Mouse (Mus musculus) ES-Bruce4 (cell line): ENCODE measurements around the gene Ldah. TPM values are rescaled to one million over a fixed set of nuclear protein-coding genes. Genes with fewer than 3 reads are reported as not detected.

Experiments used
- H3K27ac ChIP-seq: 2 replicates; pipeline ENCODE4 v1.5.1; 2012; ENCODE audit warnings: low read length, inconsistent platforms; ENCODE audit not compliant: insufficient read depth
- H3K27me3 ChIP-seq: 2 replicates; pipeline ENCODE4 v1.6.1; 2012; ENCODE audit warnings: mild to moderate bottlenecking, low read length, inconsistent platforms; ENCODE audit not compliant: control insufficient read depth, poor library complexity, insufficient read depth, severe bottlenecking
- H3K36me3 ChIP-seq: 2 replicates; pipeline ENCODE4 v1.6.1; 2012; ENCODE audit warnings: inconsistent platforms, mild to moderate bottlenecking, low read length, moderate library complexity; ENCODE audit not compliant: control insufficient read depth, poor library complexity, insufficient read depth, severe bottlenecking
- H3K4me1 ChIP-seq: one replicate; pipeline ENCODE4 v1.8.1; 2011; ENCODE audit warnings: low read length; ENCODE audit not compliant: control insufficient read depth, insufficient read depth
- H3K4me3 ChIP-seq: 2 replicates; pipeline ENCODE4 v1.5.1; 2011; ENCODE audit warnings: low read depth, mild to moderate bottlenecking, low read length
- H3K9ac ChIP-seq: 2 replicates; pipeline ENCODE4 v1.6.1; 2012; ENCODE audit warnings: low read depth, mild to moderate bottlenecking, inconsistent platforms; ENCODE audit not compliant: poor library complexity, severe bottlenecking
- H3K9me3 ChIP-seq: replicated peaks from 2 replicates; pipeline ENCODE4 v1.6.1; 2012; ENCODE audit warnings: mild to moderate bottlenecking, low read length, inconsistent platforms; ENCODE audit not compliant: control insufficient read depth, poor library complexity, insufficient read depth, severe bottlenecking
- CTCF ChIP-seq: IDR thresholded peaks from one replicate; pipeline ENCODE4 v1.8.1; 2011; ENCODE audit warnings: low read depth, low read length
- EP300 ChIP-seq: IDR thresholded peaks from 2 replicates; pipeline ENCODE4 v1.6.1; 2011; ENCODE audit warnings: low read depth, low read length; ENCODE audit not compliant: insufficient read depth
- POLR2A ChIP-seq: IDR thresholded peaks from one replicate; pipeline ENCODE4 v1.8.1; 2011; ENCODE audit warnings: low read length; ENCODE audit not compliant: insufficient read depth
- polyA plus RNA-seq: library from polyadenylated mRNA; stranded (reverse); fragments of >200 nt; gene quantifications from 2 replicates; pipeline ENCODE4 v1.2.4, GENCODE M21; 2011; ENCODE audit warnings: low read depth; ENCODE audit not compliant: missing spikeins, insufficient read depth, insufficient read length

Ldah gene
- polyA plus RNA-seq, 1 experiment: 57.3 TPM

DNA sequence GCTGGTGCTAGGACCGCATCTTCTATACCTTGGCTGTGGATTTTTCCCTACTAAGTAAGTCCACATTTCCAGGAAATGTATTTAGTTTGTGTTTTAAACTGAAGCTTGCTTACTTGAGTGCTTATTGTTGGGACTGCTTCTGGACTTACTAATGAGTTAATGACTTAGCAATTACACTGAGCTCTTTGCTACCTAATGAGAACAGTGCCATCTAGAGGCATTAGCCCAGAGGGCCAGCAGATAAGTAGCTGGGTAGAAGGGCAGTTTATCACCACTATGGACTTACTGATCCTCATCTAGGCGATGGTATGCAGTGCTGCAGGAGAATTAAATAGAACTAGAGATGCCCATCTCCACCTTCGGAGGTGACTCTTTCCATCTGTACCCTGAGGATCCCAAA lies 24.8 kb downstream of the Ldah start:
- Histone ChIP-seq H3K4me1 (no peaks in the 10 kb centered on the region), H3K27me3 (no peaks in the 10 kb centered on the region), H3K9me3 (no peaks in the 10 kb centered on the region), H3K36me3 (peaks cover 5% of the 10 kb centered on the region), H3K4me3 (no peak overlapping the region), H3K9ac (no peak overlapping the region), H3K27ac (no peak overlapping the region)
- no peak for TF ChIP-seq POLR2A
- TF ChIP-seq CTCF: no peak
- no peak for TF ChIP-seq EP300

DNA sequence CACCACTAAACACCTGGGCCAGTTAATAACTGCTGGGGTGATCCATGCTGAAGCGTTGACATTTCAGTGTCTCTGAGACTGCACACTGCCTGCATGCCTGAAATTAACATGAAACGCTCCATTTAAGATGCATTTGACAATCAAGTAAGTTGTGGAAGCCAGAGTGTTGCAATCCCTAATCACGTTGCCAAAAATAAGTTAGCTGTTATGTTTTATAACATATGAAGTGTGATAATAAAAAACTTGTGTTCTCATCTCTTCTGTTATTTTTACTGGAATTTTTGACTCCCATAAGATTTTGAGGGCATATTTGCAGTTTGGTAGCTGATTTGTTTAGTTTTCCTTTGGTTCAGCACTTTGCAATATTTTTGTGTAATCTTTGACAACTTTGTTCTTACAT lies 34.3 kb downstream of the Ldah start:
- no peaks in the 10 kb centered on the region for H3K27me3 ChIP-seq
- no peak overlapping the region for H3K4me3 ChIP-seq
- H3K9me3 ChIP-seq: no peaks in the 10 kb centered on the region
- no peak overlapping the region for H3K27ac ChIP-seq
- H3K9ac ChIP-seq: no peak overlapping the region
- TF ChIP-seq POLR2A (no peak), CTCF (no peak), EP300 (no peak)
- H3K36me3 ChIP-seq: peaks cover 2% of the 10 kb centered on the region; the same call in 1 of the 2 replicates
- H3K4me1 ChIP-seq: no peaks in the 10 kb centered on the region

DNA sequence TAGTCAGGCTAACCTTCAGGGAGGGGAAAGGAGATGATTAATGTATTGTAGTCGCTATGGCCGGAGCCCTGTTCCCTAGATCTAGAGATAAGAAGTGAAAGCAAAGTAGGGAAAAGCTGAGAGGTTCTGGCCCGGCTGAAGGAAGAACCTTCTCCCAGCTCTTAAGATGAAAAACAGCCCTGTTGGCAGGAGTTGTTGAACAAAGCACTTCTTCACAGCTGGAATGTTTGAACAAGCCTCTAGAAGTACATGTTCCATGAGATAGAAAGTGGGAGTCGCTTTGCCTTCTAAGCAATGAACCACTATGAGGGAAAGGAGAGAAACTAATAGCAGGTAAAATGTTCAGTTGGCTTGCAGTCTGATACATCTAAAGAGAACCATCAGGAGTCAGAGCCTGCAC lies 36.8 kb downstream of the Ldah start:
- Histone ChIP-seq H3K4me1 (no peaks in the 10 kb centered on the region), H3K36me3 (no peaks in the 10 kb centered on the region), H3K27ac (no peak overlapping the region), H3K27me3 (no peaks in the 10 kb centered on the region), H3K9ac (no peak overlapping the region), H3K4me3 (no peak overlapping the region), H3K9me3 (no peaks in the 10 kb centered on the region)
- TF ChIP-seq CTCF (no peak), POLR2A (no peak), EP300 (no peak)

DNA sequence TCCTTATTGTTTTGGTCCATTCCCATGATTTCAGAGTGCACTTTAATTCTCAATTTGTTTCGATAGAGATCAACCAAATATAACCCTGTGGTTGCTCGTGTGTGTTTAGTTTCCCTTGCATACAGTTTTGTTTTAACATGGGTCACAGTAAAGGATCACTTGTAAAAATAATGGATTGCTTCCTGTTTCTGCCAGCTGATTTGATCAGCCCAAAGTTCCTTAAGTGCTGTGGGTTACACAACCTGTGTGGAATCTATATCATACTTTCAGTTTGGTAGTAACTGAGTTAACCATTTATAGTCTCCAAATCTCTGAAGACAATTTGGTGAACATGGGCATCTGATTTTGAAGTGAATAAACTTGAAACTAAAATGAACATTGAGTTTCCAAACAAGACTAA lies 52.4 kb downstream of the Ldah start:
- Histone ChIP-seq H3K4me3 (no peak overlapping the region), H3K9ac (no peak overlapping the region), H3K9me3 (no peaks in the 10 kb centered on the region), H3K36me3 (no peaks in the 10 kb centered on the region), H3K4me1 (no peaks in the 10 kb centered on the region), H3K27ac (no peak overlapping the region), H3K27me3 (no peaks in the 10 kb centered on the region)
- TF ChIP-seq EP300 (no peak), CTCF (no peak), POLR2A (no peak)

DNA sequence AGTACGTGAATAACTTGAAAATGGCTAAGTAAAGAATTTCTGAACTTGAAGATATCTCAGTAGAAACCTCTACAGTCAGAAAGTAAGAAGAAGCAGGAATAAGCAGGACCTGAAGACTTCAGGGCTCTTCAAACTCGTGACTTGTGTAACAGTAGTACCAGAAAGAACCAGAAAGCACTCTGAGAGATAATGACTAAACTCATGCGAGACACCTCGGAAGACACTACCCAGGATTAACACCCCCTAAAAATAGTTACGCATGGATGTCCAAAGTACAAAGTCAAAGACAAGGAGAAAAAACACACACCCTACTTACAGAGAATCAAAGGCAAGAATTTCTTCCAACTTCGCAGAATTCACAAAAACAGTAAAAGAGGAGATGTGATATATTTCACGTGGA lies 58.4 kb downstream of the Ldah start:
- no peak for TF ChIP-seq CTCF
- no peak for TF ChIP-seq POLR2A
- TF ChIP-seq EP300: no peak
- no peak overlapping the region for H3K9ac ChIP-seq
- H3K9me3 ChIP-seq: no peaks in the 10 kb centered on the region
- no peak overlapping the region for H3K4me3 ChIP-seq
- H3K36me3 ChIP-seq: no peaks in the 10 kb centered on the region
- no peak overlapping the region for H3K27ac ChIP-seq
- H3K27me3 ChIP-seq: no peaks in the 10 kb centered on the region
- H3K4me1 ChIP-seq: no peaks in the 10 kb centered on the region

DNA sequence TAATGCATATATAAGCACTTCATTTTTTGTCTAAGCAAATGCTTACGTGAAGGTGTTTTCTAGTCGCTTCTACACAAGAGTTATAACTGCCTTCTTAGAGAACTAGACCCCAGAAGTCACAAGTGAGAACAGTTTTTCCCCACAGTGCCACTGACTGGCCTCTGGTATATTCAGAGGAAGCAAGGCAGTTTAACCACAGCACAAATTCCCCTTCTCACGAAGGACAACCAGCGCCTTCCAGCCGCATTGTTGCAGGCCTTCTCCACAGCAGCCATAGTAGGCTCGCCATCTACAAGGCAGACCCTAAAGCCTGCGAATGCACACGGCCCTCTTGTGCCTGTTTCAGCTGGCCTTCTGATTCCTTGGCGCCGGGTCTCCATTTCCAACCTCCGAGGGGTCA lies 61.7 kb downstream of the Ldah start:
- H3K9me3 ChIP-seq: no peaks in the 10 kb centered on the region
- no peaks in the 10 kb centered on the region for H3K27me3 ChIP-seq
- no peak overlapping the region for H3K4me3 ChIP-seq
- H3K9ac ChIP-seq: no peak overlapping the region
- no peak overlapping the region for H3K27ac ChIP-seq
- H3K4me1 ChIP-seq: no peaks in the 10 kb centered on the region
- no peaks in the 10 kb centered on the region for H3K36me3 ChIP-seq
- TF ChIP-seq POLR2A: no peak
- TF ChIP-seq CTCF: no peak
- TF ChIP-seq EP300: no peak
